Mouse (Mus musculus) granulocyte monocyte progenitor cell, adult 5-6 weeks (primary cell): ENCODE data around the gene Elane. TPM values are rescaled to one million over a fixed set of nuclear protein-coding genes. Genes with fewer than 3 reads are reported as not detected.

Source experiments
- ATAC-seq: replicated peaks from 2 replicates; pipeline ENCODE4 v1.8.0; 2016; ENCODE audit warnings: mild to moderate bottlenecking, moderate TSS enrichment, inconsistent platforms; ENCODE audit not compliant: poor library complexity, severe bottlenecking
- total RNA-seq, 2 experiments: library from RNA; stranded (forward) in 1 of 2; stranded (reverse) in 1 of 2; fragments of 200-712, 200-1000 nt in 1 of 2; fragments of >200 nt in 1 of 2; fragmentation: Nextera tagmentation in 1 of 2; gene quantifications; 2 replicates each; pipeline ENCODE4 v1.2.3; 2014 to 2017

Gene Elane
- total RNA-seq (2014; fragmentation: Nextera tagmentation) (5,751 and 6,009 TPM in 2 replicates), total RNA-seq (2017) (2,814 and 3,772 TPM in 2 replicates)

GRCm38 (mm10) chr10:79886054-79886453 lies at the start of gene Elane:
Gene Elane (plus strand): TSS chr10:79886247.
- ATAC-seq: peak; percentile 67

DNA sequence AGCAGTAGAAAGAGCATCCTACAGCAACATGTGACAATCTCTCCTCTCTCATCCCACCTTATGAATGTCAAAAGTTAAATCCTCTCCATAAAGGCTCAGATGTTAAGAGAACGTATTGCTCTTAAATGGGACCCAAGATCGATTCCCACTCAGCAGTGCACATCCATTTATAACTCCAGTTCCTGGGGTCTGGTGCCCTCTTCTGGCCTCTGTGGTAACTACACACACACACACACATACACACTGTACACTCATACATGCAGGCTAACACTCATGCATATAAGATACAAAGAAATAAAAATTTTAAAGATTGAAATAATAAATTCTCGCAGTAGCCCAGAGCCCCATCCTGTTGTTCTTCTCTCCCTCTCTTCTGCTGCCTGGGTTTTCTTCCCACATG lies 49.1 kb upstream of the Elane start:
- ATAC-seq: no peak

DNA sequence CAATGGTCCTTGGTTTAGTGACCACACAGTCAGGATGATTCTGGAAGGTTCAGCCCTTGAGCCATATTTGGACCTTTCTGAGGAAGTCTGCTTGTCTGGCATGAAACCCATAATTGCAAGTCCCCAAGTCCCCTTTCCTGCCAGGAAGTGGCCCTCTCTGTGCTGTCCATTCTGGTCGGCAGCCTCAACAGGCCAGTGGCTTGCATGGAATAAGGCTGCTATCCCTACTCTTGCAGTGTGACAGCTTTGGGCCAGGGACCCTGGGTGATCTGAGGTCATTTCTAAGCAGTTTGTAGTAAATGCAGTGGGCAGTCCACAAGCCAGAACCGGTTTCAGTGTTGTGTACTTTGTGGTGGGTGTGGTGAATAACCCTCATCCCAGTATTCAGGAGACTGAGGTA lies 47.9 kb upstream of the Elane start:
- ATAC-seq: no peak

DNA sequence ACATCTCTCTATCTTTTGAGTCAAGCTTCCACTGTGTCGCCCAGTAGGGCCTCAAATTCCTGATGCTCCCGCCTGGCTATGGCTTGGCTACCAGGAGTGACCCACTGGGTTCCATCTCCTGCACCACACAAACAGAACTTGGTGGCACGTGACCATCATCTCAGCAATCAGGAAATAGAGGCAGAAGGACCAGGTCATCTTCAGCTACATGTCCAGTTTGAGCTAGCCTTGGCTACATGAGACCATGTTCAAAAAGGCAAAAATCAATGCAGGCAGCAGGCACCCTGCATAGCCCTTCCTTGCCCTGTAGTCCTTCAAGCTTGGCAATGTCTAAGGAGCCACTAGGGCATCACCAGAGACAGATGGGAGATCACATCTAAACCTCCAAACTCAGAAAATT lies 46.0 kb upstream of the Elane start:
- ATAC-seq: no peak

DNA sequence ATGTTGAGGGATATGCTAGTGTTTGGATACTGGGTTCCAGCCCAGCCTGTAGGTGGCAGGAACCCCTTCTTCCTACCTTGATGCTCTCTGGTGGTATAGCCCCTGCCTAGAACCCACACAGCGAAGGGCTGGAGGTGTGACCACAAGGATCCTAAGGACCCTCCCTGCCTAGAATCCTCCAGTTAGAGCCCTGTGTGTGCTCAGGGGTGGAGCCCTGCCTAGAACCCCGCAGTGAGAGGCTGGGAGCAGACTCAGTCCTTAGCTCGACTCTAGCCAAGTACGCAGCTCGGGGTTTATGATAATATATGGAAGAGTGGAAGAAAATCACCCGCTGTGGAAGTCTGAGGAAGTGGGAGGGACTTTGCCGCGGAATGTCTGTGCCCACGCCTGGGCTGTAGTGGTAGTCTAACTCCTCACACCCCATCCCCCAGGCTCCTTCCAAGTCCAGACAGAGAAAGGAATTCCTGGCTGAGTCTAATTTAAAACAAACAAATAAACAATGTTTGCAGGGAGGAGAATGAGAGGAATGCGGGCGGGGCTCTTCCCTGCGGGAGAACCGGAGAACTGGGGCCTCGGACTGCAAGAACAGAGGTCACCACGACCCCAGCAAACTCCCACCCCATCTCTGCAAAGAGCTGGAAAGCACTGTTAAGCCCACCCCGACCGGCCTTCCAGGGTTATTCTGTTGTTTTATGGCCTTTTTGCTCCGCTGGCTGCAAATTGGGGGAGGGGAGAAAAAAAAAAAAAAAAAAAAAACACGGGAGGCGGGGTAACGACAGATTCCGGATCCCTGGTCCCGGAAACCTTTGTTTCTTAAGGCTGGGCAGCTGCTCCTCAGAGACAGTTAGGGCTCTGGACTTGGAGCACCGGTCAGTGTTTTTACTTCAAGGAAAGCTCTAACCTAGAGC lies 45.1 kb upstream of the Elane start:
- ATAC-seq: peak; percentile 88

DNA sequence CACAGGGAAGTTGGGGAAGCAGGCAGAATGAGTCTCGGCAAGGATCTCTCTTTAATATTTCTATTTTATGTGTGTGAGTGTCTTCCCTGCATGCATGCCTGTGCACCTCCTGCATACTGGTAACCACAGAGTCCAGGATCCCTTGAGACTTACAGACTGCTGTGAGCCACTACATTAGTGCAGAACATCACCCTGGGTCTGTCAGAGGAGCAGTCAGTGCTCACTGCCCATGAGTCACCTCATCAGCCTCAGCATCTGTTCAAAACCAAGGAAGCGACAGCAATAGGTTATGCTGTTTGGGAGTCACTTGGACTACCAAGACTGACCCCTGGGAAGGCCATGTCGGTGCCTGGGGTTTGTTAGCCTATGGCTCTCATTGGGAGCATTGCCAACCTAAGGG lies 43.7 kb upstream of the Elane start:
- ATAC-seq: no peak

- ATAC-seq: no peak
Observed at GRCm38 (mm10) chr10:79843476-79843875, 42.6 kb upstream of the Elane start.

- no peak for ATAC-seq
Observed at GRCm38 (mm10) chr10:79846553-79846952, 39.5 kb upstream of the Elane start.

DNA sequence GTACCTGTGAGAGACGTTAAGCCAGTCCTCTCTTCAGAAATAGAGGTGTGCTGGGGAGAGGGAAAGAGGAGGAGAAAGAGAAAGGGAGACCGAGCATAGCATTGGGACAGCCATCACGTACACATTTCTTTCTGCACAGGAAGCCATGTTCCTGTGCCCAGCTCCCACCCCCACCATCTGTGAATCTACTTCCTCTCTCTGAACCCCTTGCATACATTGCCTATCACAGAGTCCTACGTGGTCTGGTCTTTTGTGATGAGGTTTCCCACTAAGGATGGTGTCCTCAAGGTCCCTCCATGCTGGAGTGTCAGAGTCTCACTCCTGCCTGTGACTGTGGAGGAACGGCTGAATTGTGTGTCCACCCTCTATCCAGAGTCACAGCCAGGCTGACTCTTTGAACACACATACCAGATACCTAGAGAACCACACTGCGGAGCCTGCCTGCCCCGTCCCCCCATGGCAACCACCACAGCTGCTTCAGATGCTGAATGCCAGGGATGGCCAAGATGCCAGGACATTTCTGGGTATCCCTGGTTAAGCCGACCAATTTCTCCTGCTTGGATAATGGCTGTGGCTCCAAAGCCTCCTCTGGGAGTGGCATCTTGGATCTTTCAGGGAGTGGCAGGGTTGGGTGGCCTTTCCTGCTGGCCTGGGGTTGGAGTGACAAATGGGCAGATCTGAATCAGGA lies 36.0 kb upstream of the Elane start:
- ATAC-seq: peak; percentile 17

DNA sequence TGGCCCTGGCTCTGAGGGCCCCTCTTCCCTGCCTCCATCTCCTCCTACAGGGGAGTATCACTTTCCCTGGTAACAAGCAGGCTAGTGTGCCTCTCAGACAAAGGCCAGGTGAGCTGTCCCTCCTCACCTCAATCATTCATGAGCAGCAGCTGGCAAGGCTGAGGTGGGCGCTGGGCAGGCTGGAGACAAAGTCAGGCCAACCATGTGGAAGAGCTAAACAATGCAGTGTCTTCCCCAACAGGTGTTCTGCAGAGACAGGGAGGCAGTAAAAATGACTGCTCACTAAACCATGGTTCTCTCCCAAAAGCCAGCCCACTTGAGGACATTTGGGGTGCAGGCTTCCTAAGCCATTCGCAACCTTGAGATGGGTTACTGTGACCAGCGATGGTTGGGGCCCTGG lies 34.4 kb upstream of the Elane start:
- ATAC-seq: no peak

GRCm38 (mm10) chr10:79852107-79852789 lies 33.8 kb upstream of the Elane start:
- ATAC-seq: no peak

GRCm38 (mm10) chr10:79852827-79853226 lies 33.2 kb upstream of the Elane start:
- no peak for ATAC-seq

DNA sequence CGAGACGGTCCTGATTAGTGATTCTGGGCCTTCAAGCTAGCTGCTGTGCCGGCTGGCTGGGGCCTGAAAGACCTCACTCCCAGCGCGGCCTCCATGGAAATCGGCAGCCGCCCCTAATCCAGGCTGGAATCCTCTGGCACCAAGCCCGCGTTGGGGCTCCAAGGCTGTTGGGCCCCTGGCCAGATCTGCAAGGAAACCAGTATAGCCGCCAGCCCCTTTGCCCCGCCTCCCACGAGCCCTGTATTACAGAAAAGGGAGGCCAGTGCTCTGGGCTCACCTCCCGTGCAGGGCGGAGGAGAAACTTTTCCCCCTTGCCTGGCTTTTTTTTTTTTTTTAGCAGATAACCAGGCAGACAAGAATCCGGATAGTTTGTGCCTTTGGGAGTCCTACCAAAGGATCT lies 32.7 kb upstream of the Elane start:
- ATAC-seq: no peak

- ATAC-seq: peak; percentile 67
Observed at GRCm38 (mm10) chr10:79853860-79854795, 31.9 kb upstream of the Elane start, which contains the start of gene Ptbp1. Gene Ptbp1 (plus strand): TSS chr10:79854427.

DNA sequence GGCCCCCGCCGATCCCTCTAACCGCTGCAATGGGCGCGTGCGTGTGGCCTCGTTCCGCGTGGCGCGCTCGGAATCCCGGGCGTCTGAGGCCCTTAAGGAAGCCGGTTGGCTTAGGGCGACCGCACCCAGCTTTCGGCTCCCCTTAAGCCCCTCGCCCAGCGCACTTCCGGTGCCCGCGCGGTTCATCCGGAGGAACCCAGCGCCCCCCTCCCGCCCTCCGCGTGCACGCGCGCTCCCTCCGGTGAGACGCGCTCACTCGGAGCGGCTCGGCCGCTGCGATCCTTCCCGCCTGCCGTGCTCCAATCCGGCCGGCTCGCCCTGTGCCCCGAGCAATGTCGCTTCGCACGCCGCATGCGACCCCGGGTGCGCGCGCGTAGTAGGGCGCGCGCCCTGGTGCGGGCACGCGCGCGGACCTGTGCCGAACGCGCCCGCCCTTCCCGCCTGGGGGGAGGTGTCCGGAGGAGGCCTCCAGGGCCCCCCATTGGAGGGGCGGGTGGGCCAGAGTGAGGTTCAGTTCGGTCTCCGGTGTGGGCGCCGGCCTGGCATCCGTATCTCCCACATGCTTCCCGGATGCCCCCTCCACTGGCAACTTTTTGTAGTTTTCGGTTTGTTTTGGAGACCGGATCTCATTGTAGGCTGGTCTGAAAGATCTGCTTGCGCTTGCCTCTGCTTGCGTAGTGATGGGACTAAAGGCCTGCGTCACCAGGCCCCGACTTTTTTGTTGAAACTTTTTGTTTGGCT lies 31.1 kb upstream of the Elane start:
- peak; percentile 13; the same call in 1 of the 2 replicates for ATAC-seq

- no peak for ATAC-seq
Observed at GRCm38 (mm10) chr10:79855558-79856184, 30.4 kb upstream of the Elane start.

DNA sequence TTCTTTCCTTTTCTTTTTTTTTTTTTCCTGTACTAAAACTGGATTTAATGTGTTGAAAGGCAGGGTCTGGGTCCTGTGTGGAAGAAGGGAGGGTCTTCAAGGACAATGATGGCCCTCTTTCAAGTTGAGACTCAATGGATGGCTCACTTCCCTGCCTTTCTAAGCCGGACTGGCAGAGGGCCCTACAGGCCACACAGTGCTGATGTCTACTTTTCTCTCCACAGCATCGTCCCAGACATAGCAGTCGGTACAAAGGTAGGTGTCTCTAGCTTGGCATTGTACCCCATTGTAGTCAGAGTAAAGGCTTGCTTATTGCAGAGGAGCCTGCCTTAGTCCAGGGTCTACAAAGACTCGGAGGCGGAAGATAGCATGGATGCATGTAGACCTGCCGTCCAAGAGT lies 29.8 kb upstream of the Elane start:
- ATAC-seq: no peak

GRCm38 (mm10) chr10:79856704-79857451 lies 29.2 kb upstream of the Elane start:
- no peak for ATAC-seq
